Mouse (Mus musculus) MEL (cell line): ENCODE data around the gene 9930021J03Rik. TPM values are rescaled to one million over a fixed set of nuclear protein-coding genes. Genes with fewer than 3 reads are reported as not detected.

Source experiments
- DNase-seq: peaks from one replicate; pipeline ENCODE4 v3.0.0; 2011; ENCODE audit warnings: low read depth, low spot score
- H3K27ac ChIP-seq: 2 replicates; pipeline ENCODE4 v1.5.1; 2012; ENCODE audit warnings: low read depth, mild to moderate bottlenecking, control low read depth, low read length, moderate library complexity; ENCODE audit not compliant: control insufficient read depth
- H3K27me3 ChIP-seq, 2 experiments: fragments of 150-350 bp in 1 of 2; sonication (generic) in 1 of 2; 2 replicates each; pipeline ENCODE4 v1.6.1; 2012; ENCODE audit warnings: low read length in 2 of 2, mild to moderate bottlenecking in 2 of 2, improper control_type of control experiment in 1 of 2, moderate library complexity in 1 of 2; ENCODE audit not compliant: insufficient read depth in 2 of 2, control insufficient read depth in 1 of 2
- H3K36me3 ChIP-seq, 2 experiments: 2 replicates each; pipeline ENCODE4 v1.6.1; 2012 to 2014; ENCODE audit warnings: low read length in 2 of 2, improper control_type of control experiment in 1 of 2, inconsistent platforms in 1 of 2, mild to moderate bottlenecking in 1 of 2; ENCODE audit not compliant: insufficient read depth in 2 of 2, control insufficient read depth in 1 of 2
- H3K4me1 ChIP-seq, 2 experiments: fragments of 150-350 bp in 1 of 2; sonication (generic) in 1 of 2; 2 replicates each; pipeline ENCODE4 v1.6.1; 2012; ENCODE audit warnings: low read length in 2 of 2, improper control_type of control experiment in 1 of 2, mild to moderate bottlenecking in 1 of 2; ENCODE audit not compliant: insufficient read depth in 2 of 2, control insufficient read depth in 1 of 2
- H3K4me3 ChIP-seq, 2 experiments: fragments of 150-350 bp in 1 of 2; sonication (generic) in 1 of 2; 2 replicates each; pipeline ENCODE4 v1.5.1; 2012; ENCODE audit warnings: low read depth in 2 of 2, low read length in 2 of 2, mild to moderate bottlenecking in 2 of 2, moderate library complexity in 2 of 2, control low read depth in 1 of 2, improper control_type of control experiment in 1 of 2; ENCODE audit not compliant: control insufficient read depth in 1 of 2, insufficient read depth in 1 of 2
- H3K79me2 ChIP-seq: 2 replicates; pipeline ENCODE4 v1.6.1; 2012; ENCODE audit warnings: mild to moderate bottlenecking, low read length, moderate library complexity; ENCODE audit not compliant: control insufficient read depth, poor library complexity, insufficient read depth
- H3K9ac ChIP-seq: 2 replicates; pipeline ENCODE4 v1.6.1; 2012; ENCODE audit warnings: low read depth, mild to moderate bottlenecking, control low read depth, low read length, moderate library complexity; ENCODE audit not compliant: control insufficient read depth, poor library complexity, severe bottlenecking
- H3K9me3 ChIP-seq: fragments of 150-350 bp; sonication (generic); replicated peaks from 2 replicates; pipeline ENCODE4 v1.6.1; 2012; ENCODE audit warnings: mild to moderate bottlenecking, low read length, improper control_type of control experiment, moderate library complexity; ENCODE audit not compliant: insufficient read depth
- CHD1 ChIP-seq: IDR thresholded peaks from 2 replicates; pipeline ENCODE4 v1.6.1; 2012; ENCODE audit warnings: low read depth, mild to moderate bottlenecking, inconsistent platforms, low read length, improper control_type of control experiment
- E2F4 ChIP-seq: IDR thresholded peaks from 2 replicates; pipeline ENCODE4 v1.6.1; 2011; ENCODE audit warnings: low read depth, low read length, improper control_type of control experiment, borderline replicate concordance
- ELF1 ChIP-seq: IDR thresholded peaks from 2 replicates; pipeline ENCODE4 v1.6.1; 2014; ENCODE audit warnings: low read depth, mild to moderate bottlenecking, inconsistent platforms, low read length, improper control_type of control experiment, moderate library complexity
- ETS1 ChIP-seq: IDR thresholded peaks from 2 replicates; pipeline ENCODE4 v1.6.1; 2012; ENCODE audit warnings: low read depth, mild to moderate bottlenecking, inconsistent platforms, low read length, improper control_type of control experiment, moderate library complexity
- GABPA ChIP-seq: IDR thresholded peaks from 2 replicates; pipeline ENCODE4 v1.6.1; 2012; ENCODE audit warnings: low read depth, mild to moderate bottlenecking, inconsistent platforms, low read length, improper control_type of control experiment, moderate library complexity
- HCFC1 ChIP-seq: IDR thresholded peaks from 2 replicates; pipeline ENCODE4 v1.6.1; 2012; ENCODE audit warnings: low read depth, mild to moderate bottlenecking, inconsistent platforms, low read length, improper control_type of control experiment, moderate library complexity
- KAT2A ChIP-seq: conservative IDR thresholded peaks from 2 replicates; pipeline ENCODE4 v1.6.1; 2012; ENCODE audit warnings: low read depth, low read length, improper control_type of control experiment, inconsistent platforms
- MAFK ChIP-seq: IDR thresholded peaks from 2 replicates; pipeline ENCODE4 v1.6.1; 2011; ENCODE audit warnings: low read depth, mild to moderate bottlenecking, low read length, improper control_type of control experiment, borderline replicate concordance
- MAX ChIP-seq: IDR thresholded peaks from 2 replicates; pipeline ENCODE4 v1.6.1; 2011; ENCODE audit warnings: low read length, improper control_type of control experiment
- MEF2A ChIP-seq: IDR thresholded peaks from 2 replicates; pipeline ENCODE4 v1.6.1; 2014; ENCODE audit warnings: low read depth, mild to moderate bottlenecking, inconsistent platforms, low read length, improper control_type of control experiment; ENCODE audit not compliant: poor library complexity, insufficient replicate concordance, severe bottlenecking; ENCODE audit errors: extremely low read depth
- MXI1 ChIP-seq: IDR thresholded peaks from 2 replicates; pipeline ENCODE4 v1.6.1; 2011; ENCODE audit warnings: mild to moderate bottlenecking, low read depth, low read length, improper control_type of control experiment
- MYB ChIP-seq: IDR thresholded peaks from 2 replicates; pipeline ENCODE4 v1.6.1; 2011; ENCODE audit warnings: mild to moderate bottlenecking, low read depth, low read length, improper control_type of control experiment
- MYC ChIP-seq: IDR thresholded peaks from 2 replicates; pipeline ENCODE4 v1.6.1; 2011; ENCODE audit warnings: low read depth, mild to moderate bottlenecking, low read length, improper control_type of control experiment, moderate library complexity
- POLR2A ChIP-seq, 2 experiments: IDR thresholded peaks; 2 replicates each; pipeline ENCODE4 v1.6.1; 2011 to 2012; ENCODE audit warnings: low read length in 2 of 2, mild to moderate bottlenecking in 2 of 2, control low read depth in 1 of 2, improper control_type of control experiment in 1 of 2, low read depth in 1 of 2, moderate library complexity in 1 of 2; ENCODE audit not compliant: control insufficient read depth in 1 of 2, insufficient read depth in 1 of 2, poor library complexity in 1 of 2
- POLR2AphosphoS2 ChIP-seq: IDR thresholded peaks from 2 replicates; pipeline ENCODE4 v1.6.1; 2011; ENCODE audit warnings: low read length, improper control_type of control experiment
- POLR2AphosphoS5 ChIP-seq: IDR thresholded peaks from 2 replicates; pipeline ENCODE4 v1.6.1; 2012; ENCODE audit warnings: low read depth, borderline replicate concordance, mild to moderate bottlenecking, inconsistent platforms, low read length, moderate library complexity, mixed read lengths
- RCOR1 ChIP-seq: IDR thresholded peaks from 2 replicates; pipeline ENCODE4 v1.6.1; 2012; ENCODE audit warnings: low read depth, mild to moderate bottlenecking, inconsistent platforms, low read length, improper control_type of control experiment
- SIN3A ChIP-seq: IDR thresholded peaks from 2 replicates; pipeline ENCODE4 v1.6.1; 2012; ENCODE audit warnings: low read length, improper control_type of control experiment, inconsistent platforms
- SMC3 ChIP-seq: IDR thresholded peaks from 2 replicates; pipeline ENCODE4 v1.6.1; 2011; ENCODE audit warnings: low read depth, low read length, improper control_type of control experiment
- TAL1 ChIP-seq: IDR thresholded peaks from 2 replicates; pipeline ENCODE4 v1.6.1; 2012; ENCODE audit warnings: mild to moderate bottlenecking, inconsistent platforms, low read length, moderate library complexity, mixed read lengths
- TBP ChIP-seq: IDR thresholded peaks from 2 replicates; pipeline ENCODE4 v1.8.0; 2011; ENCODE audit warnings: low read depth, low read length, improper control_type of control experiment
- UBTF ChIP-seq: IDR thresholded peaks from 2 replicates; pipeline ENCODE4 v1.6.1; 2012; ENCODE audit warnings: low read depth, mild to moderate bottlenecking, inconsistent platforms, low read length, improper control_type of control experiment, moderate library complexity, borderline replicate concordance; ENCODE audit not compliant: insufficient read depth
- USF1 ChIP-seq: IDR thresholded peaks from 2 replicates; pipeline ENCODE4 v1.6.1; 2014; ENCODE audit warnings: low read depth, mild to moderate bottlenecking, inconsistent platforms, low read length, improper control_type of control experiment, moderate library complexity
- USF2 ChIP-seq, 2 experiments: IDR thresholded peaks; 2 replicates each; pipeline ENCODE4 v1.6.1; 2011 to 2012; ENCODE audit warnings: improper control_type of control experiment in 2 of 2, low read length in 2 of 2, borderline replicate concordance in 1 of 2, inconsistent platforms in 1 of 2, low read depth in 1 of 2, mild to moderate bottlenecking in 1 of 2; ENCODE audit not compliant: insufficient read depth in 1 of 2
- ZKSCAN1 ChIP-seq: IDR thresholded peaks from 2 replicates; pipeline ENCODE4 v1.6.1; 2012; ENCODE audit warnings: low read depth, mild to moderate bottlenecking, inconsistent platforms, low read length, improper control_type of control experiment, moderate library complexity
- polyA plus RNA-seq, 2 experiments: library from polyadenylated mRNA; stranded (reverse) in 1 of 2; unstranded in 1 of 2; fragments of >175 nt in 1 of 2; fragments of >200 nt in 1 of 2; gene quantifications; 2 replicates each; pipeline versions ENCODE4 v1.2.1 to v1.2.4; 2012; ENCODE audit warnings: low replicate concordance in 2 of 2, low read depth in 1 of 2; ENCODE audit not compliant: insufficient read length in 2 of 2, insufficient read depth in 1 of 2, missing spikeins in 1 of 2
- total RNA-seq: library from RNA; depleted of rRNA; stranded (reverse); fragments of 300-350 nt; gene quantifications from 2 replicates; pipeline ENCODE4 v1.2.3, GENCODE M21; 2012

The 9930021J03Rik gene
- total and polyA plus RNA-seq, 3 experiments, result 19.9 to 216 (median 40.9) TPM

DNA sequence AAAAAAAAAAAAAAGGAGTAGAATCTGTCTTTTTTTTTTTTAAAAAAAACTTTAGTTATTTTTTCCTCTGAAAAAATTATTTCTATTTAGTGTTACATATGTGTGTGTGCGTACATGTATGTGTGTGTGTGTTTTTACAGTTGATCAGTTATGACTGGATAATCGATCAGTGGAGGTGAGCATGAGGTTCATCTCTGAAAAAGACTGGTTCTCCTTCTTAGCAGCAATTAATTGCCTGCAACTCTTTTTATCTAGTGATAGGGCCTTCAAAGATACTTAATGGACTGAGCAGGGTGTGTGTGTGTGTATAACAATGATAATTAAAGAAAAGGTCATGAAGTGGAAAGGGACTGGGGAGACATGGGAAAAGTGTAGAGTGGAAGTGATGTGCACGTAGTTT lies 54.8 kb downstream of the 9930021J03Rik start (continued):
- no peak for TF ChIP-seq MYC
- TF ChIP-seq SMC3, result no peak
- TF ChIP-seq POLR2AphosphoS5, result no peak
- TF ChIP-seq POLR2A (IDR thresholded peaks at IDR 0.05; ENCODE audit: control insufficient read depth in 1 of 2, insufficient read depth in 1 of 2, low read depth in 1 of 2, low read length in 2 of 2, poor library complexity in 1 of 2), result no peak
- TF ChIP-seq RCOR1, result no peak
- TF ChIP-seq MAX, result peak; percentile 38

- Histone ChIP-seq H3K79me2 (peaks cover 2% of the 10 kb centered on the region; the same call in 1 of the 2 replicates), H3K4me3 (no peak overlapping the region), H3K9me3 (no peaks in the 10 kb centered on the region), H3K4me1 (no peaks in the 10 kb centered on the region; a peak in 1 of 4 replicates), H3K27ac (no peak overlapping the region), H3K9ac (no peak overlapping the region), H3K27me3 (no peaks in the 10 kb centered on the region), H3K36me3 (peaks cover 7 to 12% of the 10 kb centered on the region in 2 experiments; a peak in 3 of 4 replicates)
- TF ChIP-seq MAFK (no peak), TAL1 (no peak), E2F4 (no peak), MXI1 (0 out of 2 replicates have a peak, but pooled peaks have one; percentile 17), UBTF (no peak), POLR2AphosphoS2 (no peak), USF2 (IDR thresholded peaks at IDR 0.05; ENCODE audit: borderline replicate concordance in 1 of 2, insufficient read depth in 1 of 2, low read depth in 1 of 2, low read length in 2 of 2) (no peak), MEF2A (no peak), MYB (no peak), HCFC1 (peak; percentile 42; the same call in 1 of the 2 replicates), KAT2A (no peak)
- DNase-seq, result no peak
Measured at GRCm38 (mm10) chr19:29743531-29743930, 62.3 kb downstream of the 9930021J03Rik start.

- no peaks in the 10 kb centered on the region; a peak in 1 of 4 replicates for H3K4me1 ChIP-seq
- DNase-seq, result no peak
- H3K9me3 ChIP-seq, result no peaks in the 10 kb centered on the region
- no peaks in the 10 kb centered on the region for H3K27me3 ChIP-seq
- TF ChIP-seq SIN3A (no peak), TAL1 (no peak), ETS1 (no peak), CHD1 (no peak), ELF1 (no peak), GABPA (no peak), TBP (no peak), POLR2AphosphoS5 (no peak), MAFK (no peak), SMC3 (no peak), ZKSCAN1 (no peak), USF1 (no peak)
- TF ChIP-seq, all 39 proteins: peak for 0
- Histone ChIP-seq H3K36me3 (peaks cover 11 to 12% of the 10 kb centered on the region in 2 experiments; a peak in 3 of 4 replicates), H3K27ac (no peak overlapping the region), H3K79me2 (peaks cover 5% of the 10 kb centered on the region; the same call in 1 of the 2 replicates), H3K4me3 (no peak overlapping the region), H3K9ac (no peak overlapping the region)
Measured at GRCm38 (mm10) chr19:29740661-29741060, 65.1 kb downstream of the 9930021J03Rik start.
